ENCODE assay signal across 16 mouse cellular contexts in the genomic region with DNA sequence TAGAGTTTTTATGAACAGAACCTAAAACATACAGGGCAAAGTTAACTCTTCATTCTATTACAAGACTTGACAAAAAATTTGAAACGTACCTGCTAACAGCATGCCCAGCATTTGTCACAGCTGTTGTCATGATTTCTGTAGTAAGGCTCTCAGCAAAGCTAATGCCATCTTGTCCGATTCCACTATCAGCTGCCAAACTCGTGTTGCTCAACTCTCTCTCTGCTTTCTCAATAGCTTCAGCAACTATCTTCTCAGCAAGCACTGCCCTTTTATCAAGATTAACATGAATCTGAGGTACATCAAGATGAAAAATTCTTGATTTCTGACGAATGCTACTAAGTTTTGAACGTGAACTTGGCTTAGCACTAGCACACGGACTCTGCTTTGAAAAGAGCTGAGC.
"Had no signal": no experiment of that assay in that cellular context is flagged by ENCODE, and none has a peak within 500 bp of the region (broad histone marks: within the 10 kb centered on the region; RNA-seq: fewer than 3 reads in every experiment).

No protein-coding gene starts in this region.

- DNase-seq: kidney, adult 18-20 months; kidney, adult 9 months; kidney, postnatal 14 days; kidney, postnatal 4 days; left cerebral cortex, postnatal 4 days; liver, postnatal 0 days; lung, embryonic 14.5 days; lung, postnatal 10 days; lung, postnatal 4 days; thymus, adult 18-20 months; thymus, postnatal 36 days had no signal

- H3K4me2 ChIP-seq: limb, embryonic 12.5 days; limb, embryonic 15.5 days; lung, embryonic 14.5 days; midbrain, embryonic 12.5 days; midbrain, embryonic 15.5 days had no signal

- ATAC-seq: liver, postnatal 0 days; midbrain, embryonic 15.5 days had no signal

- H3K4me3 ChIP-seq: limb, embryonic 12.5 days; limb, embryonic 15.5 days; midbrain, embryonic 12.5 days; midbrain, embryonic 15.5 days had no signal

- H3K27ac ChIP-seq: limb, embryonic 12.5 days; limb, embryonic 15.5 days; liver, embryonic 14.5 days; midbrain, embryonic 12.5 days; midbrain, embryonic 15.5 days had no signal

- H3K9ac ChIP-seq: limb, embryonic 12.5 days; limb, embryonic 15.5 days; liver, embryonic 14.5 days; liver, postnatal 0 days; lung, embryonic 14.5 days; midbrain, embryonic 12.5 days; midbrain, embryonic 15.5 days had no signal

- H3K4me1 ChIP-seq: limb, embryonic 12.5 days; limb, embryonic 15.5 days; midbrain, embryonic 12.5 days; midbrain, embryonic 15.5 days had no signal

- H3K9me3 ChIP-seq: limb, embryonic 12.5 days; limb, embryonic 15.5 days; midbrain, embryonic 12.5 days; midbrain, embryonic 15.5 days had no signal

- H3K27me3 ChIP-seq: limb, embryonic 12.5 days; limb, embryonic 15.5 days; midbrain, embryonic 12.5 days; midbrain, embryonic 15.5 days had no signal
